Mouse (Mus musculus): ENCODE measurements around the gene Pdpk1. TPM values are rescaled to one million over a fixed set of nuclear protein-coding genes. Genes with fewer than 3 reads are reported as not detected.

The Pdpk1 gene
- polyA plus RNA-seq, 1 experiment from 2014 or later: 36.5 TPM

DNA sequence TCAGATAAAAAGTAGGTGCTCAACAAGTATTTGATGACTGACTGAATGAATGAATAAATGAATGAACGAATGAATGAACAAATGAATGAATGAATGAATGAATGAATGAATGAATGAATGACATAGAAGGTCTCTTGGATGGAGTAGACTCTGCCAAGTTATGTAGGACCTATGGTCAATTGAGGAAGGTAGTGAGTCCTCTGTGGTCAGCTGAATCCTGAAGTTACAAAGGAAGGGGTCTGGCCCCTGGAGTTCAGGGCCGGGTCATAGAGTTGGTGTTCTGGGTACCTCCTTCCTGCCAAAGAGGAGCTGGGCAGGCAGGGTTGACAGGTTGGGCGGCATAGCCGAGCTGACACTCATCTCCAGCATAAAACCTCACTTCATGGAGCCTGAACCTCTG lies 112.9 kb downstream of the Pdpk1 start, which contains the start of gene Prss27:
Prss27 (plus strand) TSS at position 301 of the 400 bp plus-strand sequence.
- no peaks in the 10 kb centered on the region for H3K36me3 ChIP-seq (ENCODE audit: control insufficient read depth, insufficient read depth, low read length)
- H3K9ac ChIP-seq (ENCODE audit: low read length): no peak within 1 kb of the TSS
- 69% methylated on average over 4 of the region's 4 CpGs for WGBS
- ATAC-seq (ENCODE audit: insufficient number of reproducible peaks, low FRiP score, low TSS enrichment, low read depth) (no peak), DNase-seq (ENCODE audit: low spot score) (no peak)
- H3K27me3 ChIP-seq (ENCODE audit: control insufficient read depth, insufficient read depth, low read length): no peaks in the 10 kb centered on the region
- H3K27ac ChIP-seq (replicated peaks; ENCODE audit: low read depth, low read length): no peak within 1 kb of the TSS
- H3K9me3 ChIP-seq (ENCODE audit: control insufficient read depth, low read length): no peaks in the 10 kb centered on the region
- no peak within 1 kb of the TSS for H3K4me2 ChIP-seq (ENCODE audit: low read depth, severe bottlenecking)
- no peaks in the 10 kb centered on the region for H3K4me1 ChIP-seq (ENCODE audit: control insufficient read depth, insufficient read depth, low read length)
- H3K4me3 ChIP-seq (ENCODE audit: low read depth, low read length): no peak within 1 kb of the TSS

- Histone ChIP-seq H3K36me3 (ENCODE audit: control insufficient read depth, insufficient read depth, low read length) (no peaks in the 10 kb centered on the region), H3K4me1 (ENCODE audit: control insufficient read depth, insufficient read depth, low read length) (no peaks in the 10 kb centered on the region), H3K9me3 (ENCODE audit: control insufficient read depth, low read length) (no peaks in the 10 kb centered on the region), H3K4me3 (ENCODE audit: low read depth, low read length) (no peak overlapping the region), H3K9ac (ENCODE audit: low read length) (no peak overlapping the region), H3K27ac (replicated peaks; ENCODE audit: low read depth, low read length) (no peak overlapping the region), H3K4me2 (ENCODE audit: low read depth, severe bottlenecking) (no peak overlapping the region), H3K27me3 (ENCODE audit: control insufficient read depth, insufficient read depth, low read length) (no peaks in the 10 kb centered on the region)
- no peak for DNase-seq (ENCODE audit: low spot score)
- 81% methylated on average over 13 of the region's 13 CpGs for WGBS
- no peak for ATAC-seq (ENCODE audit: insufficient number of reproducible peaks, low FRiP score, low TSS enrichment, low read depth)
These were observed 113.4 kb downstream of the Pdpk1 start for GRCm38 (mm10) chr17:24037360-24037759.

DNA sequence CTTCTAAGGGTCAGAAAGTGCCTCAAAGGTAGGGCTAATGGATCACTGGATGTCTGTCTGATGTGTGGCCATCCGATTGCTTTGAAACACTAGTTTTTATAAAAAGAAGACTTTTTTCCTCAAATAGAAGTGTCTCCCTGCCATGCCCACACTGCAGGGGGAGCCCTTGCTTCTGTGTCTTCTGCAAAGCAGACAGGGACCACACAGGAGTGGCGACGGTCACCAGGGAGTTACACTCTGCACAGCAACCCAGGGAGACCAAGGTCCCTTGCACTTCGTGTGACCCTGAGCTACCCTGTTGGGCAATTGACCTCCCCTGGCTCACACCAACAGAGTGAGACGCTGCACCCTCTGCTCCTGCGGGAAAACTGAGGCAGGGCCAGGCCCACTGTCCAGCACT lies 113.8 kb downstream of the Pdpk1 start:
- DNase-seq (ENCODE audit: low spot score) (no peak), ATAC-seq (ENCODE audit: insufficient number of reproducible peaks, low FRiP score, low TSS enrichment, low read depth) (no peak)
- Histone ChIP-seq H3K4me2 (ENCODE audit: low read depth, severe bottlenecking) (no peak overlapping the region), H3K27me3 (ENCODE audit: control insufficient read depth, insufficient read depth, low read length) (no peaks in the 10 kb centered on the region), H3K36me3 (ENCODE audit: control insufficient read depth, insufficient read depth, low read length) (no peaks in the 10 kb centered on the region), H3K9me3 (ENCODE audit: control insufficient read depth, low read length) (no peaks in the 10 kb centered on the region), H3K9ac (ENCODE audit: low read length) (no peak overlapping the region), H3K4me1 (ENCODE audit: control insufficient read depth, insufficient read depth, low read length) (no peaks in the 10 kb centered on the region), H3K4me3 (ENCODE audit: low read depth, low read length) (no peak overlapping the region), H3K27ac (replicated peaks; ENCODE audit: low read depth, low read length) (no peak overlapping the region)
- 74% methylated on average over 6 of the region's 6 CpGs for WGBS

DNA sequence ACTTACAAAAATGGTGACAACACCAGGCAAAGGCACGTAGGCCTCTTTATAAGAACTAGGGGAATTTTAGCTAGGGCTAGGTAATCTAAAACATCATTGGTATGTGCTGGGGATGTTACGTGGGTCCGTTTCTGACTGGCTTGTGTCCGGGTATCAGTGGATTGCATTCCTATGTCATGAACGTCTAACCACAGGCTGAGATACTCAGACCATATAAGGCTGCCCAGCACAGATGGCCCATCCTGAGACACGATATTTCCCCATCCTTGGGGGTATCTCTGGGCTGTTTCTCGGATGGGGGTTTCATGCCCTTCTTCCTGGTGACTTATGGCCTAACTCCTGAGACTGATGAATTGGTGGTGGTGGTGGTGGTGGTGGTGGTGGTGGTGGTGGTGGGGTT lies 115.6 kb downstream of the Pdpk1 start:
- 80% methylated on average over 7 of the region's 7 CpGs for WGBS
- H3K27ac ChIP-seq (replicated peaks; ENCODE audit: low read depth, low read length): no peak overlapping the region
- no peaks in the 10 kb centered on the region for H3K36me3 ChIP-seq (ENCODE audit: control insufficient read depth, insufficient read depth, low read length)
- ATAC-seq (ENCODE audit: insufficient number of reproducible peaks, low FRiP score, low TSS enrichment, low read depth) (no peak), DNase-seq (ENCODE audit: low spot score) (no peak)
- H3K4me3 ChIP-seq (ENCODE audit: low read depth, low read length): no peak overlapping the region
- H3K4me1 ChIP-seq (ENCODE audit: control insufficient read depth, insufficient read depth, low read length): no peaks in the 10 kb centered on the region
- H3K9me3 ChIP-seq (ENCODE audit: control insufficient read depth, low read length): no peaks in the 10 kb centered on the region
- no peak overlapping the region for H3K4me2 ChIP-seq (ENCODE audit: low read depth, severe bottlenecking)
- H3K27me3 ChIP-seq (ENCODE audit: control insufficient read depth, insufficient read depth, low read length): no peaks in the 10 kb centered on the region
- no peak overlapping the region for H3K9ac ChIP-seq (ENCODE audit: low read length)

- H3K9me3 ChIP-seq (ENCODE audit: control insufficient read depth, low read length): no peaks in the 10 kb centered on the region
- no peaks in the 10 kb centered on the region for H3K4me1 ChIP-seq (ENCODE audit: control insufficient read depth, insufficient read depth, low read length)
- ATAC-seq (ENCODE audit: insufficient number of reproducible peaks, low FRiP score, low TSS enrichment, low read depth) (no peak), DNase-seq (ENCODE audit: low spot score) (no peak)
- no peaks in the 10 kb centered on the region for H3K36me3 ChIP-seq (ENCODE audit: control insufficient read depth, insufficient read depth, low read length)
- H3K4me3 ChIP-seq (ENCODE audit: low read depth, low read length): no peak overlapping the region
- H3K27ac ChIP-seq (replicated peaks; ENCODE audit: low read depth, low read length): no peak overlapping the region
- H3K9ac ChIP-seq (ENCODE audit: low read length): no peak overlapping the region
- 70% methylated on average over 12 of the region's 22 CpGs for WGBS
- no peak overlapping the region for H3K4me2 ChIP-seq (ENCODE audit: low read depth, severe bottlenecking)
- no peaks in the 10 kb centered on the region for H3K27me3 ChIP-seq (ENCODE audit: control insufficient read depth, insufficient read depth, low read length)
These were observed 120.2 kb downstream of the Pdpk1 start for GRCm38 (mm10) chr17:24030551-24030950.

- Histone ChIP-seq H3K9me3 (ENCODE audit: control insufficient read depth, low read length) (no peaks in the 10 kb centered on the region), H3K4me3 (ENCODE audit: low read depth, low read length) (no peak overlapping the region), H3K9ac (ENCODE audit: low read length) (no peak overlapping the region), H3K36me3 (ENCODE audit: control insufficient read depth, insufficient read depth, low read length) (no peaks in the 10 kb centered on the region), H3K4me2 (ENCODE audit: low read depth, severe bottlenecking) (no peak overlapping the region), H3K27ac (replicated peaks; ENCODE audit: low read depth, low read length) (no peak overlapping the region), H3K4me1 (ENCODE audit: control insufficient read depth, insufficient read depth, low read length) (no peaks in the 10 kb centered on the region), H3K27me3 (ENCODE audit: control insufficient read depth, insufficient read depth, low read length) (no peaks in the 10 kb centered on the region)
- WGBS: 82% methylated on average over 7 of the region's 7 CpGs
- ATAC-seq (ENCODE audit: insufficient number of reproducible peaks, low FRiP score, low TSS enrichment, low read depth): no peak
- DNase-seq (ENCODE audit: low spot score): no peak
These were observed 121.2 kb downstream of the Pdpk1 start for GRCm38 (mm10) chr17:24029477-24029876.

Other genes with a start within 250 kb of the Pdpk1 start
- not detected in 2 replicates for gene Dcpp3, start 233.5 kb downstream of the Pdpk1 start, polyA plus RNA-seq (2014; fragmentation: Nextera tagmentation; extraction: Ambion mirVana)
- gene Sbp, start 209.3 kb downstream of the Pdpk1 start, polyA plus RNA-seq (2014; fragmentation: Nextera tagmentation; extraction: Ambion mirVana): not detected in 2 replicates
- gene Sbpl, start 195.7 kb downstream of the Pdpk1 start, polyA plus RNA-seq (2014; fragmentation: Nextera tagmentation; extraction: Ambion mirVana): not detected in 2 replicates
- gene Prss30, start 170.4 kb downstream of the Pdpk1 start, polyA plus RNA-seq (2014; fragmentation: Nextera tagmentation; extraction: Ambion mirVana): not detected in 2 replicates
- gene Prss22, start 152.8 kb downstream of the Pdpk1 start, polyA plus RNA-seq (2014; fragmentation: Nextera tagmentation; extraction: Ambion mirVana): 0.99 and 1.4 TPM in 2 replicates
- 0.20 and 0.27 TPM in 2 replicates for gene Prss27, start 112.8 kb downstream of the Pdpk1 start, polyA plus RNA-seq (2014; fragmentation: Nextera tagmentation; extraction: Ambion mirVana)
- 89.6 and 91.3 TPM in 2 replicates for gene Kctd5, start 77.4 kb downstream of the Pdpk1 start, polyA plus RNA-seq (2014; fragmentation: Nextera tagmentation; extraction: Ambion mirVana)
- gene Amdhd2, start 12.8 kb upstream of the Pdpk1 start, polyA plus RNA-seq (2014; fragmentation: Nextera tagmentation; extraction: Ambion mirVana): 32.6 and 37.8 TPM in 2 replicates
- 391 and 434 TPM in 2 replicates for gene Atp6v0c, start 18.8 kb upstream of the Pdpk1 start, polyA plus RNA-seq (2014; fragmentation: Nextera tagmentation; extraction: Ambion mirVana)
- gene Tbc1d24, start 54.6 kb upstream of the Pdpk1 start, polyA plus RNA-seq (2014; fragmentation: Nextera tagmentation; extraction: Ambion mirVana): 5.0 and 5.2 TPM in 2 replicates
- 9.2 and 9.5 TPM in 2 replicates for gene Ntn3, start 58.6 kb upstream of the Pdpk1 start, polyA plus RNA-seq (2014; fragmentation: Nextera tagmentation; extraction: Ambion mirVana)
- 21.9 and 23.4 TPM in 2 replicates for gene Tedc2, start 69.9 kb upstream of the Pdpk1 start, polyA plus RNA-seq (2014; fragmentation: Nextera tagmentation; extraction: Ambion mirVana)
- gene Ccnf, start 100.6 kb upstream of the Pdpk1 start, polyA plus RNA-seq (2014; fragmentation: Nextera tagmentation; extraction: Ambion mirVana): 103 and 108 TPM in 2 replicates
- not detected in 2 replicates for gene Abca17, start 200.1 kb upstream of the Pdpk1 start, polyA plus RNA-seq (2014; fragmentation: Nextera tagmentation; extraction: Ambion mirVana)
- 3.0 and 4.0 TPM in 2 replicates for gene Abca3, start 201.0 kb upstream of the Pdpk1 start, polyA plus RNA-seq (2014; fragmentation: Nextera tagmentation; extraction: Ambion mirVana)